Mouse (Mus musculus): ENCODE data around the gene Ston1. TPM values are rescaled to one million over a fixed set of nuclear protein-coding genes. Genes with fewer than 3 reads are reported as not detected.

The Ston1 gene
- total and polyA plus RNA-seq, 2 experiments from 2014 or later: 1.6 to 2.5 TPM

GRCm38 (mm10) chr17:88629931-88630553 is 32.6 kb downstream of the Ston1 start:
- peak; percentile 65 for ATAC-seq
- WGBS: 20% methylated on average over 11 of the region's 11 CpGs
- DNase-seq (ENCODE audit: low spot score): peak; percentile 50

DNA sequence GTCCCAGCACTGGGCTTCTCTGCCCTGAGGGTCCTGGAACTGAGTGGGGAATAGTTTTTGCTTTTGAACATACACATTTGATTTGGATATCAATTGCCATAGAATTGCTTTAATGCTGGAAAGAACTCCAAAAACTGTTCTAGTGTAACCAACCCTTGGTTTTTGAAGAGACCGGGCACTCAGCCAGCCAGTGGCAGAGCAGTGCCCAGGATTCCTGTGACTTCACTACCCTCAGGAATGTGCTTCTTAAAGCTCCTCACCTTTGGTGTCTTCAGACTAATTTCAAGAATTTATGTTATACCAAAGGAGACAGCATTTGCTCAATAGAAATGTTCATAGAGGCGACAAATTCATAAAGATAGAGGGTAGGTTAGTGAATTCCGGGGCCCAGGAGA is 33.1 kb downstream of the Ston1 start:
- Histone ChIP-seq H3K4me3 (ENCODE audit: low read length) (no peak overlapping the region), H3K27me3 (ENCODE audit: insufficient read depth, low read length) (no peaks in the 10 kb centered on the region), H3K4me1 (ENCODE audit: insufficient read depth, low read length) (peaks cover 4% of the 10 kb centered on the region), H3K27ac (peak overlapping the region; percentile 55), H3K9me3 (ENCODE audit: low read length) (no peaks in the 10 kb centered on the region), H3K36me3 (ENCODE audit: insufficient read depth, low read length) (no peaks in the 10 kb centered on the region), H3K9ac (replicated peaks; ENCODE audit: low read length) (0 out of 2 replicates have a peak overlapping the region, but pooled peaks have one; percentile 17), H3K4me2 (ENCODE audit: low read depth, low read length) (no peak overlapping the region)
- no peak for ATAC-seq
- no peak for TF ChIP-seq CTCF (IDR thresholded peaks at IDR 0.05; ENCODE audit: low read depth)
- WGBS: 59% methylated on average over 3 of the region's 3 CpGs
- peak; percentile 28 for DNase-seq (ENCODE audit: low spot score)

More at GRCm38 (mm10) chr17:88629931-88630553, 32.6 kb downstream of the Ston1 start:
- Histone ChIP-seq H3K27ac (peak overlapping the region; percentile 55), H3K9ac (replicated peaks; ENCODE audit: low read length) (0 out of 2 replicates have a peak overlapping the region, but pooled peaks have one; percentile 17), H3K4me2 (ENCODE audit: low read depth, low read length) (no peak overlapping the region), H3K36me3 (ENCODE audit: insufficient read depth, low read length) (no peaks in the 10 kb centered on the region), H3K9me3 (ENCODE audit: low read length) (no peaks in the 10 kb centered on the region), H3K4me1 (ENCODE audit: insufficient read depth, low read length) (peaks cover 4% of the 10 kb centered on the region), H3K4me3 (ENCODE audit: low read length) (no peak overlapping the region), H3K27me3 (ENCODE audit: insufficient read depth, low read length) (no peaks in the 10 kb centered on the region)
- TF ChIP-seq CTCF (IDR thresholded peaks at IDR 0.05; ENCODE audit: low read depth): peak; percentile 35; the same call in 1 of the 2 replicates

- Histone ChIP-seq H3K9ac (replicated peaks; ENCODE audit: low read length) (no peak overlapping the region), H3K27me3 (ENCODE audit: insufficient read depth, low read length) (no peaks in the 10 kb centered on the region), H3K36me3 (ENCODE audit: insufficient read depth, low read length) (no peaks in the 10 kb centered on the region), H3K4me2 (ENCODE audit: low read depth, low read length) (no peak overlapping the region), H3K4me3 (ENCODE audit: low read length) (no peak overlapping the region), H3K27ac (no peak overlapping the region), H3K9me3 (ENCODE audit: low read length) (no peaks in the 10 kb centered on the region), H3K4me1 (ENCODE audit: insufficient read depth, low read length) (peaks cover 4% of the 10 kb centered on the region)
- WGBS: 90% methylated on average over 3 of the region's 3 CpGs
- DNase-seq (ENCODE audit: low spot score) (no peak), ATAC-seq (no peak)
- no peak for TF ChIP-seq CTCF (IDR thresholded peaks at IDR 0.05; ENCODE audit: low read depth)
These were observed 35.1 kb downstream of the Ston1 start for GRCm38 (mm10) chr17:88632631-88633030.

GRCm38 (mm10) chr17:88636076-88636475 is 38.6 kb downstream of the Ston1 start:
- Histone ChIP-seq H3K9ac (replicated peaks; ENCODE audit: low read length) (no peak overlapping the region), H3K36me3 (ENCODE audit: insufficient read depth, low read length) (no peaks in the 10 kb centered on the region), H3K27me3 (ENCODE audit: insufficient read depth, low read length) (no peaks in the 10 kb centered on the region), H3K4me1 (ENCODE audit: insufficient read depth, low read length) (no peaks in the 10 kb centered on the region), H3K4me2 (ENCODE audit: low read depth, low read length) (no peak overlapping the region), H3K4me3 (ENCODE audit: low read length) (no peak overlapping the region), H3K9me3 (ENCODE audit: low read length) (no peaks in the 10 kb centered on the region), H3K27ac (no peak overlapping the region)
- 71% methylated on average over 14 of the region's 14 CpGs for WGBS
- DNase-seq (ENCODE audit: low spot score) (no peak), ATAC-seq (no peak)
- no peak for TF ChIP-seq CTCF (IDR thresholded peaks at IDR 0.05; ENCODE audit: low read depth)

- H3K9ac ChIP-seq (replicated peaks; ENCODE audit: low read length): no peak overlapping the region
- 0 out of 2 replicates have a peak overlapping the region, but pooled peaks have one; percentile 26 for H3K27ac ChIP-seq
- peak; percentile 14; the same call in 1 of the 2 replicates for TF ChIP-seq CTCF (IDR thresholded peaks at IDR 0.05; ENCODE audit: low read depth)
- H3K4me1 ChIP-seq (ENCODE audit: insufficient read depth, low read length): no peaks in the 10 kb centered on the region
- DNase-seq (ENCODE audit: low spot score) (peak; percentile 54), ATAC-seq (no peak)
- H3K9me3 ChIP-seq (ENCODE audit: low read length): no peaks in the 10 kb centered on the region
- H3K36me3 ChIP-seq (ENCODE audit: insufficient read depth, low read length): no peaks in the 10 kb centered on the region
- no peaks in the 10 kb centered on the region for H3K27me3 ChIP-seq (ENCODE audit: insufficient read depth, low read length)
- H3K4me3 ChIP-seq (ENCODE audit: low read length): no peak overlapping the region
- WGBS: 38% methylated on average over 12 of the region's 12 CpGs
- no peak overlapping the region for H3K4me2 ChIP-seq (ENCODE audit: low read depth, low read length)
These were observed 39.1 kb downstream of the Ston1 start for GRCm38 (mm10) chr17:88636587-88636986.

GRCm38 (mm10) chr17:88641012-88641411 is 43.5 kb downstream of the Ston1 start:
- peak; percentile 88 for TF ChIP-seq CTCF (IDR thresholded peaks at IDR 0.05; ENCODE audit: low read depth)
- Histone ChIP-seq H3K27me3 (ENCODE audit: insufficient read depth, low read length) (no peaks in the 10 kb centered on the region), H3K4me2 (ENCODE audit: low read depth, low read length) (no peak overlapping the region), H3K27ac (no peak overlapping the region), H3K4me1 (ENCODE audit: insufficient read depth, low read length) (no peaks in the 10 kb centered on the region), H3K9ac (replicated peaks; ENCODE audit: low read length) (no peak overlapping the region), H3K36me3 (ENCODE audit: insufficient read depth, low read length) (no peaks in the 10 kb centered on the region), H3K9me3 (ENCODE audit: low read length) (no peaks in the 10 kb centered on the region), H3K4me3 (ENCODE audit: low read length) (no peak overlapping the region)
- ATAC-seq (0 out of 2 replicates have a peak, but pooled peaks have one; percentile 62), DNase-seq (ENCODE audit: low spot score) (peak; percentile 88)
- WGBS: 29% methylated on average over 6 of the region's 6 CpGs

DNA sequence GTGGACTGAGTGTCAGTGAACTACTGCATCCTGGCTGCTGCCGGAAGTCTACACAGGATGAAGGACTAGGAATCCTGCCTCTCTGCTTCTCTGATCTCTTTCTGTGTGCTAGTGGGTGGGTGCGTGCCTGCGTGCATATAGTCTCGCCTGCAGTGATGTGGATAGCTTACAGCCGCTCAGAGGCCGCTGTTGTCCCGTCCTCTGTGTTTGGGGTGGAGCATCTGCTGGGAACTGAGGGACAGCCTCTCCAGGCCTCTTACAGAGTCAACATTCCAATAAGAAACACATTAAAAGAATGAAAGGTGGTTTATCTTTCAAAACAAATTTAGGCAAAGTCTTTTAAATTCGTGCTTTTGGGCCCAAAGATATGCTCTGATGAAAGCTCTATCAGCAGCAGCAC is 44.4 kb downstream of the Ston1 start:
- Histone ChIP-seq H3K4me3 (ENCODE audit: low read length) (no peak overlapping the region), H3K9ac (replicated peaks; ENCODE audit: low read length) (no peak overlapping the region), H3K27ac (no peak overlapping the region), H3K4me1 (ENCODE audit: insufficient read depth, low read length) (no peaks in the 10 kb centered on the region), H3K27me3 (ENCODE audit: insufficient read depth, low read length) (no peaks in the 10 kb centered on the region), H3K4me2 (ENCODE audit: low read depth, low read length) (no peak overlapping the region), H3K36me3 (ENCODE audit: insufficient read depth, low read length) (no peaks in the 10 kb centered on the region), H3K9me3 (ENCODE audit: low read length) (no peaks in the 10 kb centered on the region)
- no peak for TF ChIP-seq CTCF (IDR thresholded peaks at IDR 0.05; ENCODE audit: low read depth)
- DNase-seq (ENCODE audit: low spot score) (no peak), ATAC-seq (no peak)
- 90% methylated on average over 8 of the region's 8 CpGs for WGBS
